Mouse (Mus musculus) olfactory bulb, adult 2 months (tissue): Measurements from ENCODE around the gene Spock1. TPM values are rescaled to one million over a fixed set of nuclear protein-coding genes. Genes with fewer than 3 reads are reported as not detected.

Experiments
- H3K27ac ChIP-seq: fragments of 200-500 bp; 2 replicates; pipeline ENCODE4 v1.5.1; 2012; ENCODE audit warnings: low read depth, low read length; ENCODE audit not compliant: insufficient read depth
- H3K4me1 ChIP-seq: fragments of 200-500 bp; 2 replicates; pipeline ENCODE4 v1.6.1; 2012; ENCODE audit warnings: low read length; ENCODE audit not compliant: control insufficient read depth, insufficient read depth
- H3K4me3 ChIP-seq: fragments of 200-500 bp; 2 replicates; pipeline ENCODE4 v1.5.1; 2012; ENCODE audit warnings: mild to moderate bottlenecking, low read depth, low read length, moderate library complexity; ENCODE audit not compliant: insufficient read depth
- CTCF ChIP-seq: fragments of 200-500 bp; IDR thresholded peaks from 2 replicates; pipeline ENCODE4 v1.5.1; 2012; ENCODE audit warnings: low read depth, mild to moderate bottlenecking, low read length, moderate library complexity; ENCODE audit not compliant: insufficient read depth
- POLR2A ChIP-seq: fragments of 200-500 bp; IDR thresholded peaks from 2 replicates; pipeline ENCODE4 v1.6.1; 2012; ENCODE audit warnings: mild to moderate bottlenecking, low read depth, low read length, moderate library complexity; ENCODE audit not compliant: insufficient read depth
- WGBS: fragments of 180-500 bp; shearing (Covaris S2); methylation state at CpG from one replicate; pipeline ENCODE4 v1.1.7; 2018; 5-methylcytosine and 5-hydroxymethylcytosine counted together
- polyA plus RNA-seq: library from polyadenylated mRNA; stranded (reverse); fragments of >200 nt; gene quantifications from 2 replicates; pipeline ENCODE4 v1.2.4, GENCODE M21; 2012; ENCODE audit warnings: low replicate concordance; ENCODE audit not compliant: missing spikeins, insufficient read depth, insufficient read length

Gene Spock1
- polyA plus RNA-seq, 1 experiment = not detected

GRCm38 (mm10) chr13:57525946-57526345 lies 382.2 kb downstream of the Spock1 start:
- TF ChIP-seq CTCF (no peak), POLR2A (no peak)
- H3K4me3 ChIP-seq = no peak overlapping the region
- H3K27ac ChIP-seq = no peak overlapping the region
- H3K4me1 ChIP-seq = no peaks in the 10 kb centered on the region

GRCm38 (mm10) chr13:57524546-57524945 lies 383.6 kb downstream of the Spock1 start:
- WGBS = 90% methylated on average over 3 of the region's 3 CpGs
- Histone ChIP-seq H3K4me1 (no peaks in the 10 kb centered on the region), H3K4me3 (no peak overlapping the region), H3K27ac (no peak overlapping the region)
- TF ChIP-seq CTCF (no peak), POLR2A (no peak)

GRCm38 (mm10) chr13:57523366-57523765 lies 384.8 kb downstream of the Spock1 start:
- no peak for TF ChIP-seq POLR2A
- TF ChIP-seq CTCF = no peak
- no peak overlapping the region for H3K27ac ChIP-seq
- WGBS = 86% methylated on average over 5 of the region's 5 CpGs
- no peaks in the 10 kb centered on the region for H3K4me1 ChIP-seq
- no peak overlapping the region for H3K4me3 ChIP-seq

GRCm38 (mm10) chr13:57522319-57522718 lies 385.8 kb downstream of the Spock1 start:
- no peak overlapping the region for H3K4me3 ChIP-seq
- TF ChIP-seq POLR2A (no peak), CTCF (no peak)
- H3K4me1 ChIP-seq = no peaks in the 10 kb centered on the region
- no peak overlapping the region for H3K27ac ChIP-seq
- WGBS = 85% methylated on average over 4 of the region's 4 CpGs

- 25% methylated on average over 3 of the region's 3 CpGs for WGBS
- no peak overlapping the region for H3K4me3 ChIP-seq
- no peaks in the 10 kb centered on the region for H3K4me1 ChIP-seq
- H3K27ac ChIP-seq = no peak overlapping the region
- TF ChIP-seq CTCF (no peak; the same call in 1 of the 2 replicates), POLR2A (no peak)
These were observed 387.0 kb downstream of the Spock1 start for GRCm38 (mm10) chr13:57521152-57521551.

GRCm38 (mm10) chr13:57519790-57520189 lies 388.3 kb downstream of the Spock1 start:
- Histone ChIP-seq H3K4me1 (no peaks in the 10 kb centered on the region), H3K27ac (no peak overlapping the region), H3K4me3 (no peak overlapping the region)
- no peak for TF ChIP-seq CTCF
- 55% methylated on average over 11 of the region's 11 CpGs for WGBS

GRCm38 (mm10) chr13:57515737-57516136 lies 392.4 kb downstream of the Spock1 start:
- 0 out of 2 replicates have a peak, but pooled peaks cover 7% of the 10 kb centered on the region for H3K4me1 ChIP-seq
- TF ChIP-seq POLR2A = no peak
- no peak for TF ChIP-seq CTCF
- WGBS = 81% methylated on average over 11 of the region's 11 CpGs
- H3K27ac ChIP-seq = no peak overlapping the region
- no peak overlapping the region for H3K4me3 ChIP-seq

GRCm38 (mm10) chr13:57501552-57501951 lies 406.6 kb downstream of the Spock1 start:
- H3K4me3 ChIP-seq = no peak overlapping the region
- H3K27ac ChIP-seq = no peak overlapping the region
- TF ChIP-seq POLR2A (no peak), CTCF (no peak)
- H3K4me1 ChIP-seq = peaks cover 9% of the 10 kb centered on the region
- 75% methylated on average over 7 of the region's 7 CpGs for WGBS

- TF ChIP-seq CTCF (no peak), POLR2A (no peak)
- Histone ChIP-seq H3K4me3 (no peak overlapping the region), H3K4me1 (peaks cover 4% of the 10 kb centered on the region), H3K27ac (no peak overlapping the region)
- WGBS = 66% methylated on average over 7 of the region's 7 CpGs
These were observed 411.4 kb downstream of the Spock1 start for GRCm38 (mm10) chr13:57496778-57497177.

GRCm38 (mm10) chr13:57494838-57495237 lies 413.3 kb downstream of the Spock1 start:
- Histone ChIP-seq H3K27ac (no peak overlapping the region), H3K4me3 (no peak overlapping the region), H3K4me1 (peaks cover 4% of the 10 kb centered on the region)
- TF ChIP-seq CTCF (no peak), POLR2A (no peak)
- WGBS = 84% methylated on average over 1 of the region's 1 CpGs
